Mouse (Mus musculus) lung, embryonic 14.5 days (tissue): Measurements from ENCODE around the gene Gm29094. TPM values are rescaled to one million over a fixed set of nuclear protein-coding genes. Genes with fewer than 3 reads are reported as not detected.

Experiments
- ATAC-seq: fragments of 200-750 bp; cut with Nextera tagmentation; 2 replicates; pipeline ENCODE4 v1.8.0; 2017; ENCODE audit warnings: mild to moderate bottlenecking, moderate TSS enrichment, moderate library complexity; ENCODE audit not compliant: insufficient read depth
- DNase-seq: peaks from one replicate; pipeline ENCODE4 v3.0.0-alpha.2; 2015
- H3K27ac ChIP-seq: fragments of 300-500 bp; sonication (generic); 2 replicates; pipeline ENCODE4 v1.5.1; 2014; ENCODE audit warnings: low read depth, mild to moderate bottlenecking, moderate library complexity
- H3K27me3 ChIP-seq: fragments of 300-500 bp; sonication (generic); 2 replicates; pipeline ENCODE4 v1.6.1; 2014; ENCODE audit warnings: low read length, control low read depth; ENCODE audit not compliant: insufficient read depth
- H3K36me3 ChIP-seq: fragments of 300-500 bp; sonication (generic); 2 replicates; pipeline ENCODE4 v1.6.1; 2014; ENCODE audit warnings: control low read depth; ENCODE audit not compliant: insufficient read depth
- H3K4me1 ChIP-seq: fragments of 300-500 bp; sonication (generic); 2 replicates; pipeline ENCODE4 v1.6.1; 2014; ENCODE audit warnings: antibody characterized with exemption, control low read depth; ENCODE audit not compliant: insufficient read depth
- H3K4me2 ChIP-seq: fragments of 300-500 bp; sonication (generic); 2 replicates; pipeline ENCODE4 v1.6.1; 2014; ENCODE audit warnings: mild to moderate bottlenecking
- H3K4me3 ChIP-seq: fragments of 300-500 bp; sonication (generic); 2 replicates; pipeline ENCODE4 v1.5.1; 2014; ENCODE audit warnings: low read depth, low read length
- H3K9ac ChIP-seq: fragments of 300-500 bp; sonication (generic); 2 replicates; pipeline ENCODE4 v1.6.1; 2014
- H3K9me3 ChIP-seq: fragments of 300-500 bp; sonication (generic); 2 replicates; pipeline ENCODE4 v1.6.1; 2016; ENCODE audit warnings: low read depth, low read length, control low read depth
- CTCF ChIP-seq: IDR thresholded peaks from 2 replicates; pipeline ENCODE4 v1.5.1; 2016; ENCODE audit warnings: antibody characterized with exemption, low read depth
- WGBS: fragments of 180-500 bp; shearing (Covaris S2); extraction: QIAGEN DNeasy Blood & Tissue Kit; methylation state at CpG from one replicate; pipeline ENCODE4 v1.1.7; 2014; 5-methylcytosine and 5-hydroxymethylcytosine counted together
- polyA plus RNA-seq: library from polyadenylated mRNA; unstranded; fragments of >200 nt; fragmentation: Nextera tagmentation; extraction: Ambion mirVana; gene quantifications from 2 replicates; pipeline ENCODE4 v1.2.1, GENCODE M21; 2014

Gene Gm29094
- polyA plus RNA-seq, 1 experiment from 2014 or later, result not detected

DNA sequence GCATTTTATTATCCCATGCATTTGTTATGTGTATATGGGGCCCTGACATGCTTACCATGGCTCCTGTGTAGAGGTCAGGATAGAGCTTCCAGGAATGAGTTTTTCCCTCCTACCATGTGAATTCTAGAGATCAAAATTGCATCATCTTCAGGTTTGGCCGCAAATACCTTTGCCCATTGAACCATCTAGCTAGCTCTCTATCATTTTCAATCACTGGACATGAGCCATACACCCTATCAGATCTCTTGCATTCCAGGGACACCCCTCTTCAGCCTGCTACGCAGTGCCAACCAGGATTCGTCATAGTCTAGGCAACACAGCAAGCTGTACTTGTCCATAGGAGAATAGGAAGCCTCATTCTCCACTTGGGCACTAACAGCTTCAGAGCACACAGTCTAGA, 64.8 kb downstream of the Gm29094 start:
- H3K9me3 ChIP-seq, result no peaks in the 10 kb centered on the region
- H3K27ac ChIP-seq, result no peak overlapping the region
- no peak overlapping the region for H3K9ac ChIP-seq
- WGBS, result 82% methylated on average over 3 of the region's 3 CpGs
- H3K4me1 ChIP-seq, result no peaks in the 10 kb centered on the region
- H3K36me3 ChIP-seq, result no peaks in the 10 kb centered on the region
- DNase-seq (no peak), ATAC-seq (no peak)
- H3K4me2 ChIP-seq, result no peak overlapping the region
- H3K4me3 ChIP-seq, result no peak overlapping the region
- H3K27me3 ChIP-seq, result no peaks in the 10 kb centered on the region
- no peak for TF ChIP-seq CTCF

DNA sequence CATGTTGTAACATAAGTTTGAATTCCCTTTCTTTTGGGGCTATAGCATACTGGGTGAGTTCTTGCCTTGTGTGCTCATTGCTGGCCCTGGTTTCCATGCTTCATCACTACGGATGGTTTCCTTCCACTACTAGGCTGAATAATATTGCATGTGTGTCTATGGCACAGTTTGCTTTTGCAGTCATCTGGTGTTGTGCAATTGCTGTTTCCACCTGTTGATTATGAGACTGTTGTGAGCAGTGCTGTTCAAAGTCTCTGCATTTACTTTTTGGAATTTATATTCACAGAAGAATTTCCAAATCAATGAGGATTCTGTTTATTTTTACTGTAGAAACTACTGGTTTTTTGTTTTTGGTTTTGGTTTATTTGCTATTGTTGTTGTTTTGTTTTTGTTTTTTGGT, 65.4 kb downstream of the Gm29094 start:
- no peaks in the 10 kb centered on the region for H3K9me3 ChIP-seq
- WGBS, result 91% methylated on average over 1 of the region's 1 CpGs
- ATAC-seq (no peak), DNase-seq (no peak)
- no peak overlapping the region for H3K27ac ChIP-seq
- H3K4me3 ChIP-seq, result no peak overlapping the region
- no peaks in the 10 kb centered on the region for H3K4me1 ChIP-seq
- TF ChIP-seq CTCF, result no peak
- H3K9ac ChIP-seq, result no peak overlapping the region
- no peaks in the 10 kb centered on the region for H3K36me3 ChIP-seq
- no peaks in the 10 kb centered on the region for H3K27me3 ChIP-seq
- H3K4me2 ChIP-seq, result no peak overlapping the region

Other genes with a start within 250 kb of the Gm29094 start
- 1.9 and 3.8 TPM in 2 replicates for gene Bcl2a1a, start 242.5 kb upstream of the Gm29094 start, polyA plus RNA-seq
- gene Trim43b, start 106.5 kb upstream of the Gm29094 start, polyA plus RNA-seq, result not detected in 2 replicates
- 4.3 and 4.6 TPM in 2 replicates for gene Bcl2a1b, start 170 bp upstream of the Gm29094 start, polyA plus RNA-seq
- gene Mthfs, start 11.3 kb downstream of the Gm29094 start, polyA plus RNA-seq, result 22.4 and 23.4 TPM in 2 replicates